Mouse (Mus musculus) intestine, embryonic 15.5 days (tissue): ENCODE measurements at regions not wholly inside any gene's neighbourhood (a gene's known extent, or its start where the extent isn't known, plus 50 kb on each side); places are given as distances from the start of the nearest gene placed in this dataset.

ENCODE experiments used
- ATAC-seq: fragments of 200-750 bp; cut with Nextera tagmentation; 2 replicates; pipeline ENCODE4 v1.8.0; 2017; ENCODE audit warnings: moderate TSS enrichment, moderate library complexity
- H3K27ac ChIP-seq: fragments of 300-500 bp; sonication (generic); 2 replicates; pipeline ENCODE4 v1.5.1; 2015; ENCODE audit warnings: mild to moderate bottlenecking, inconsistent platforms
- H3K27me3 ChIP-seq: fragments of 300-500 bp; sonication (generic); replicated peaks from 2 replicates; pipeline ENCODE4 v1.6.1; 2015; ENCODE audit warnings: inconsistent platforms
- H3K36me3 ChIP-seq: fragments of 300-500 bp; sonication (generic); 2 replicates; pipeline ENCODE4 v1.6.1; 2015; ENCODE audit warnings: inconsistent platforms
- H3K4me1 ChIP-seq: fragments of 300-500 bp; sonication (generic); replicated peaks from 2 replicates; pipeline ENCODE4 v1.6.1; 2015; ENCODE audit warnings: inconsistent platforms
- H3K4me2 ChIP-seq: fragments of 300-500 bp; sonication (generic); replicated peaks from 2 replicates; pipeline ENCODE4 v1.6.1; 2015; ENCODE audit warnings: mild to moderate bottlenecking, inconsistent platforms
- H3K4me3 ChIP-seq: fragments of 300-500 bp; sonication (generic); replicated peaks from 2 replicates; pipeline ENCODE4 v1.5.1; 2015; ENCODE audit warnings: inconsistent platforms
- H3K9ac ChIP-seq: fragments of 300-500 bp; sonication (generic); 2 replicates; pipeline ENCODE4 v1.6.1; 2015; ENCODE audit warnings: inconsistent platforms
- H3K9me3 ChIP-seq: fragments of 300-500 bp; sonication (generic); 2 replicates; pipeline ENCODE4 v1.6.1; 2016; ENCODE audit warnings: inconsistent platforms
- whole genome bisulfite sequencing: fragments of 180-500 bp; shearing (Covaris S2); methylation state at CpG from one replicate; pipeline ENCODE4 v1.1.7; 2015; 5-methylcytosine and 5-hydroxymethylcytosine counted together

DNA sequence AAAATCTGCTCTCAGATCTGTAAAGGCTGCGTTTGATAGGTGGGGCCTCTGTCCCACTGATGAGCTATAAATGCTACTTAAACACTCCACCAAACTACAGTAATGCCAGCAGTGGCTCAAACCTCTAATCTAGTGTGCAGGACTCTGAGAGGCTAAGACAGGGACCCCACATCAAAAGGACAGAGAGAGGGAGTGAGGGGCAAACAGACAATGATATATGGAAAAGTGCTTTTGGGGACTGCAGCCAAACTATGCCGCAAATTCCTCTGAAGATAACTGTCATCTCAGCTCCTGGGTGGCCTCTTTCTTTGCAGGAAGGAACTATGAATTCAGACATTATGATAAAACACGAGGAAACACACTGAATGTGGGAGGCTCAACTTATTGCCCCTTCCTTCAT, 138.9 kb upstream of the Ddit4l start:
- ATAC-seq, result no peak
- Histone ChIP-seq H3K36me3 (no peaks in the 10 kb centered on the region), H3K27me3 (no peaks in the 10 kb centered on the region), H3K4me1 (0 out of 2 replicates have a peak, but pooled peaks cover 4% of the 10 kb centered on the region), H3K4me3 (no peak overlapping the region), H3K9me3 (no peaks in the 10 kb centered on the region), H3K27ac (no peak overlapping the region), H3K9ac (no peak overlapping the region), H3K4me2 (no peak overlapping the region)
- WGBS, result 25% methylated on average over 3 of the region's 3 CpGs

DNA sequence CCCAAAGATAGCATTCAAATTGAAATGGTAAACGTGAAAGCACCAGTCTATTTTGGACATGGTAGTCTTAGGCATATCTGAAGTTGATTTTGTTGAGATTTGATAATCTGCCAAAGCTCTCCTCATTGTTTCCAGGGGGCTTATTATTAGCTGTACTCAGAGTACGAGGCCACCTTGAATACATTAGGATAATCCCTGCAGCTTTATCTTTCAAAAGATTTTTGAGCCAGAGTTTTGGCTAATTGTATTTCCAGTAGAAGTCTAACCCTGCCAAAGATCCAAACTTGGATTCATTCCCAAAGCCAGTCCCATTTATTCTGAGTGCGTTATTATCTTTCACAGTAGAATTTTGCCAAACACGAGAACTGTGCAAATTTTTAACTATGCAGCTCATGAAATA, 138.4 kb upstream of the Ddit4l start:
- no peaks in the 10 kb centered on the region for H3K36me3 ChIP-seq
- H3K9ac ChIP-seq, result no peak overlapping the region
- 45% methylated on average over 4 of the region's 4 CpGs for WGBS
- no peak overlapping the region for H3K27ac ChIP-seq
- no peak for ATAC-seq
- no peaks in the 10 kb centered on the region for H3K27me3 ChIP-seq
- H3K4me1 ChIP-seq, result 0 out of 2 replicates have a peak, but pooled peaks cover 4% of the 10 kb centered on the region
- H3K4me3 ChIP-seq, result no peak overlapping the region
- H3K9me3 ChIP-seq, result no peaks in the 10 kb centered on the region
- H3K4me2 ChIP-seq, result no peak overlapping the region

DNA sequence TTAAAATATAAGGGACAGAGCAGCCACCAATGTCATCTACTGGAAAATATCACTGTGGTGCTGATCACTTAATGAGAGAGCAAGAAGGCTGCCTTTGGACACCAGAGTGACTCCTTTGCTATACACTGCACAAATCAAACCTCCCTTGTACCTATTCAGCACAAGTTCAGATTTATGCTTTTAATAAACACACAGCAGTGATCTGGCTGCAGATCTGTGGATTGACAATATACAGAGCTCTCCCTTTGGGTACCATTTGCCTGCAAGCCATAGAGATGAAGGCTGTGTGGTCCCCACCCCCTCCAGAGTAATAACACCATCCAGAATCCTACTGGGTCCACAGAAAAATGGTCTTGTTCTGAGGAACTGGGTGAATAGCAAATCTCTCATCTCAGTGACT, 131.8 kb upstream of the Ddit4l start:
- H3K4me1 ChIP-seq, result no peaks in the 10 kb centered on the region
- no peak overlapping the region for H3K4me3 ChIP-seq
- no peak overlapping the region for H3K9ac ChIP-seq
- no peaks in the 10 kb centered on the region for H3K9me3 ChIP-seq
- no peak overlapping the region for H3K27ac ChIP-seq
- no peak overlapping the region for H3K4me2 ChIP-seq
- no peaks in the 10 kb centered on the region for H3K36me3 ChIP-seq
- no peaks in the 10 kb centered on the region for H3K27me3 ChIP-seq
- ATAC-seq, result no peak

DNA sequence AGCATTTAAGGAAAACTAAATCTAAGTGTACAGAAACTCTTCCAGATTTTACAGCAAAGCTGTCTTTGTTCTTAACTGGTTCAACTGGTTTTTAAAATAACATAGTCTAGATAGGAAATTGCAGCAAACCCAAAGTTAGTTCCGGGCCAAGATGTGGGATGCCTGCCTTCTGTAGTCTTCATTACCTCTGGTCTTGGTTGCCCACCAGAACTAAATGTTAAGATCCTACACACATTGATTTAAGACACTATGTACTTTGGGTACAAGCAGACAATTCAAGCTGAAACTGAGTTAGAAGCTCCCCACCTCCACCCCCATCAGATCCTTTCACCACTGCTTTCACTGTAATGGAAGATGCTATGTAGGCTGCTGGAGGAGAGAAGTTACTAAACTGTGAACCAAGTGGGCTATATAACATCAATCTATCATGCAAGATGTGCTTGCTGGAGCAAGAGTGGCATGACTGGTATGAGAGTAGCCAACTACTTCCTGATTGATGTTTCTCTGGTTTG, 129.8 kb upstream of the Ddit4l start:
- Histone ChIP-seq H3K36me3 (no peaks in the 10 kb centered on the region), H3K27me3 (no peaks in the 10 kb centered on the region), H3K9ac (no peak overlapping the region), H3K4me3 (no peak overlapping the region), H3K9me3 (no peaks in the 10 kb centered on the region), H3K4me1 (no peaks in the 10 kb centered on the region), H3K4me2 (no peak overlapping the region), H3K27ac (no peak overlapping the region)
- ATAC-seq, result no peak
- 73% methylated on average over 1 of the region's 1 CpGs for WGBS

DNA sequence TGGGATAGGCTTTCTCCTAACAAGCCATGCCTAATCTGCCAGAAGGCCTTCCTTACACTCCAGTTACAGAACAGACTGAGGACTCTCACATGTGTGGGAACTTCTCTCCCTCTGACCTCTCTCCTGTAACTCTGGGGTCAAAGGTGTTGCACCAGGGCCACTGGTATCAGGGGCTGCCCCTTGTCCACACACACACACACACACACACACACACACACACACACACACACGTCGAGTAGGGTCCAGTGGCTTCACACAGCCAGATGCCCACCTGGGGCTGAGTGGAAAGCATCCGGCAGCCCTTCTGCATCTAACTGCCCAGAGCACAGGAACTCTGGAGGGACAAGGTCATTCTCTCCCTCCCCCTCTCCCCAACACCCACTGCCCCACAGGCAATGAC, 123.1 kb upstream of the Ddit4l start:
- Histone ChIP-seq H3K4me2 (no peak overlapping the region), H3K27ac (no peak overlapping the region), H3K4me1 (no peaks in the 10 kb centered on the region), H3K27me3 (no peaks in the 10 kb centered on the region), H3K9me3 (no peaks in the 10 kb centered on the region), H3K9ac (no peak overlapping the region), H3K36me3 (no peaks in the 10 kb centered on the region), H3K4me3 (no peak overlapping the region)
- 76% methylated on average over 3 of the region's 3 CpGs for WGBS
- no peak for ATAC-seq

DNA sequence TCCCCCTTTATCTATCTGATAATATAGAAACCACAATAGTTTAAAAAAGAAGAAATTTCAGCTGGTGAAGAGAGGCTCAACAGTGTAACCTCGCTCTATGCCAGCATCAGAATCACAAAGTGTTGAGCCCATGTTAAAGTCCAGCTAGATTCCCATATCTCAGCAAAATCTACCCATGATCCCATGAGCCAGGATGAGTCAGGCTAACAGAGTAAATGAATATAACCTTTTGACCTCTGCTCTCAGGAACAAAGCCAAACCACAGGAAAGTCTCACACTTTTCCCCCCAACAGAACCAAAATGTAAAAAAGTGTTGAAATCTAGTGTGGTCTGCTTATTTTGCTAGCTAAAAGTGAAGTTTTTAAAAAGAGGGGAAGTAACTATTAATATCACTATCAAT, 110.1 kb upstream of the Ddit4l start:
- Histone ChIP-seq H3K9me3 (no peaks in the 10 kb centered on the region), H3K27ac (no peak overlapping the region), H3K36me3 (no peaks in the 10 kb centered on the region), H3K4me1 (no peaks in the 10 kb centered on the region), H3K9ac (no peak overlapping the region), H3K27me3 (no peaks in the 10 kb centered on the region), H3K4me3 (no peak overlapping the region), H3K4me2 (no peak overlapping the region)
- WGBS, result 76% methylated on average over 1 of the region's 1 CpGs
- ATAC-seq, result no peak

DNA sequence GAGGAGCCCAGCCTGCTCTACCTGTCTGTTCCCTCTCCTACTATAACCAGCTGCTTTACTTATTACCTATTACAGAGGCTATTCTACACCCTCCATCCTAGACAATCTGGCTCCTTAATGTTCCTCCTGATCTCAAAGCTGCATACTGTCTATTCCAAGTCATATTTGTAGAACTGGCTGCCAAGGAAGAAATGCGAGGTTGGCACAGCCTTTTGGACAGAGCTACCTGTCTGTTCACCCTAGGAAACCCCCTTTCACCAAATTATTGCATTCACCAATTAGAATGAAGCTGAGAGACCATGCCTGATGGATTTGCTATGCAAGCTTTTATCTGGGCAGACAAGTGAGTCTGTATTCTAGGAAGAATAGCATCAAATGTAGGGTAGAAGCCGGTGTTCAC, 109.0 kb upstream of the Ddit4l start:
- 90% methylated on average over 2 of the region's 2 CpGs for WGBS
- Histone ChIP-seq H3K4me1 (no peaks in the 10 kb centered on the region), H3K27ac (no peak overlapping the region), H3K4me2 (no peak overlapping the region), H3K4me3 (no peak overlapping the region), H3K9me3 (no peaks in the 10 kb centered on the region), H3K27me3 (no peaks in the 10 kb centered on the region), H3K36me3 (no peaks in the 10 kb centered on the region), H3K9ac (no peak overlapping the region)
- no peak for ATAC-seq

DNA sequence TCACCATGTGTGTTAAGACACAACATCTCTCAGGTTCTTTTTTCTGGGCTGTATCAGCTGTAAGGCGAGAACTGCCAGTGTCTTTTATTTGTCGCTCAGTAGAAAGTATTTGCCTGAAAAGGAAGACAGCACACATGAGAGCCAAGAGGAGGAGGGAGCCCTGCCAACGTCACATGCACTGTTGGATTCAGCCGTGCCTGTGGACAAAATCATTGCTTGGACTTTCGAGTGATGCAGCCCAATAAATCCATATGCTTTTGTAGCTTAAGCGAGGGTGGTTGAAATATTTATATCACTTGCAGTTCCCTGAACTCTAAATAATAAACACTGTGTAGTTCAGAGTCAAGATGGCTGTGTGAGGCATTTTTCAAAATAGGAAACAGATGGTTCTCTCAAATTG, 108.4 kb upstream of the Ddit4l start:
- Histone ChIP-seq H3K9ac (no peak overlapping the region), H3K4me2 (no peak overlapping the region), H3K9me3 (no peaks in the 10 kb centered on the region), H3K4me3 (no peak overlapping the region), H3K27me3 (no peaks in the 10 kb centered on the region), H3K27ac (no peak overlapping the region), H3K36me3 (no peaks in the 10 kb centered on the region), H3K4me1 (no peaks in the 10 kb centered on the region)
- ATAC-seq, result no peak; the same call in 1 of the 2 replicates
- 47% methylated on average over 6 of the region's 6 CpGs for WGBS

DNA sequence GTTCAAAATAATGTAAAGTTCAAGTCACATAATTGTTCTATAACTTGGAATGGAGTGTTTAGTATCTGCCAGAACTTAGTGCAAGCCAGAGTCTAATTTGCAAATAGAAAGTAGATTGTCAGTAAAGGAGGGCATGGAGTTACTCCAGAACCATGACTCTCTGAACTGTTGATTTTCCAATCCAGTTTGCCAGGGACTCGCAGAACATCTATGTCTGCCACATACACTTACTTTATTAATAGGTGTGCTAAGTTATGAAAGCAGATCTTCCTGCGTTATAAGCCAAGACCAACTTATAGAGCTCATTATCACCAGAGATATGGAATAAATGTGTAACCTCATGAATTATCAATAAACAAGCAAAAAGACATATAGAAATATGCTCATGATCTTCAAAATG, 107.2 kb upstream of the Ddit4l start:
- H3K9me3 ChIP-seq, result no peaks in the 10 kb centered on the region
- H3K36me3 ChIP-seq, result no peaks in the 10 kb centered on the region
- H3K27me3 ChIP-seq, result no peaks in the 10 kb centered on the region
- 88% methylated on average over 2 of the region's 2 CpGs for WGBS
- no peak overlapping the region for H3K4me2 ChIP-seq
- no peak for ATAC-seq
- H3K4me1 ChIP-seq, result no peaks in the 10 kb centered on the region
- no peak overlapping the region for H3K27ac ChIP-seq
- no peak overlapping the region for H3K4me3 ChIP-seq
- H3K9ac ChIP-seq, result no peak overlapping the region

DNA sequence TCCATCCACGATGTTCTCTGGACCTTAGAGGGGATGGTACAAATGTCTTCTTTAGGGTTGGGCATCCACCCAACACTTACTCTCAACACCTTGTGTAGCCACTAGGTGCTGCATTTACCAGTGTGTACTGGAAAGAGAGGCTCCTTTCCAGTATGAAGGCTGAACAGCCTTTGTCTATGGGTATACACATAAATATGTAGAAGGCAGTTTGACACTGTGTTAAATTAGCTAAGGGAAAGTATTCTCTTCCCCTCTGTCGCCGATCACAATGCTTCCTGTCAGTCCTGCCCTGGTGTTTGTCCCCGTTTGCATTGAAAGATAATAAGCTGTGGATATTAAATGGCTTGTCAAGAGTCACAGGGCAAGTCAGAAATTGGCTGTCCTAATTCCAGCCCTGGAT, 104.0 kb upstream of the Ddit4l start:
- Histone ChIP-seq H3K27ac (no peak overlapping the region), H3K4me3 (no peak overlapping the region), H3K9me3 (no peaks in the 10 kb centered on the region), H3K9ac (no peak overlapping the region), H3K36me3 (no peaks in the 10 kb centered on the region), H3K27me3 (no peaks in the 10 kb centered on the region), H3K4me1 (no peaks in the 10 kb centered on the region), H3K4me2 (no peak overlapping the region)
- 38% methylated on average over 4 of the region's 4 CpGs for WGBS
- ATAC-seq, result no peak

DNA sequence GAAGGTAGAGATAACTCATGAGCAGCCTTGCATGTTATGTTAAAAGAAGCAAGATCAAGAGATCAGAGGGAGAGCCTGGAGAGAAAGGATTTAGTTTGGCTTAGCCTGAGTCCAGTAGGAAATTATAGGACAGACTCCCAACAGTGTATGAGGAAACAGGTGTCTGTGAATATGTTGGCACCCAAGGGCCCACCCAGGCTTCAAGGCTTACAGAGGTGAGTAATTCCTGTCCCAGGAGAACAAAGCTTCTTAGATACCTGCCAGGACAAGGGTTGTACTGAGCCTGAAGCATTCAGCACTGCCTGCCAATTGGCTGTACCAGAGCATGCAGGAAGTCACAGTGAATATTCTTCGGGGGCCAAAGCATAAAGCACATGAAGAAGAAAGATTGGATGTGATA, 101.2 kb upstream of the Ddit4l start:
- Histone ChIP-seq H3K9me3 (no peaks in the 10 kb centered on the region), H3K36me3 (no peaks in the 10 kb centered on the region), H3K9ac (no peak overlapping the region), H3K4me2 (no peak overlapping the region), H3K4me3 (no peak overlapping the region), H3K4me1 (no peaks in the 10 kb centered on the region), H3K27me3 (no peaks in the 10 kb centered on the region), H3K27ac (no peak overlapping the region)
- 74% methylated on average over 1 of the region's 1 CpGs for WGBS
- ATAC-seq, result no peak

DNA sequence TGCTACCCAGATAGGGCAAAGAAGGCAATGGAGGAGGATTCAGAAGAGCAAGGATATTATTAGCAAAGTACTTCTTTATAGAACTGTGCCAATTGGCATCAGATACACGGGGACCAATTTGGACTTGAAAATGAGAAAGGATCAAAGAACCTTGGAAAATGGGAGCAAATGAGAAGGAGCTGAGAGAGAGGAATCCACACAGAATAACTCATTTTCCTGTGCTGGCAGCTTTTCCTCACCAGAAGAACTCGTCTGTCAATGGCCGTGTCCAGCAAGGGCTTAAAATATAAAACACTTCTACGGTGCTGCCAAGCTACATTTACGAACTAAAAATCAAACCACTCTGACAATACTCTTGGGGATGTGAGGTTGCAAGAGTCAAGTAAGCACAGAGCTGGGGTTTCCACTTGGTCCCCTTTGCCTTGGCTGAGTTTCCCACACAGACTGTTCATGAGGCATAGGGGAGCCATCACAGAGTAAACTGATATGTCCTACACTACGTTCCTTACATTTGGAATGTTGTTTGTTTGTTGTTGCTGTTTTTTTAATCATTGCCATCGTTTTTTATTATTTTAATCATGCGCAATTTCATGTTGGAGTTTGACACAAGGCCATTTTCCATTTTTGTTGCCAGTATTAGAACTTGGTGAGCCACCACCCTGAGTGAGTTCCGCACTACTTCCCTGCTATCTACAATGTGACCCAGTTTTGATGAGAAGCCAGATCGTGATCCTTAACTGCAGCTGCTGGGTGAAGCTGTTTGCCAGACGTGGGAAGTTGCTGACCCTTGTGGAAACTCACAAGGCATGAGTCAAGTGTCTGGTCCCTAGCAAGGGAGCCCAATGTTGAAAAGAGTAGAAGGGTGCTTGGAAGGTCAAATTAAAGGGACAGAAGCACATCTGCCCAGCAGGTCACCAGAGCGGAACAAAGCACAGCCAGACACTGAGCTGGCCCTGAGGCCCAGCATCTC, 95.5 kb upstream of the Ddit4l start:
- Histone ChIP-seq H3K9me3 (no peaks in the 10 kb centered on the region), H3K27me3 (no peaks in the 10 kb centered on the region), H3K4me2 (no peak overlapping the region), H3K4me1 (no peaks in the 10 kb centered on the region), H3K9ac (no peak overlapping the region), H3K4me3 (no peak overlapping the region), H3K27ac (no peak overlapping the region), H3K36me3 (no peaks in the 10 kb centered on the region)
- WGBS, result 79% methylated on average over 12 of the region's 12 CpGs
- ATAC-seq, result no peak

DNA sequence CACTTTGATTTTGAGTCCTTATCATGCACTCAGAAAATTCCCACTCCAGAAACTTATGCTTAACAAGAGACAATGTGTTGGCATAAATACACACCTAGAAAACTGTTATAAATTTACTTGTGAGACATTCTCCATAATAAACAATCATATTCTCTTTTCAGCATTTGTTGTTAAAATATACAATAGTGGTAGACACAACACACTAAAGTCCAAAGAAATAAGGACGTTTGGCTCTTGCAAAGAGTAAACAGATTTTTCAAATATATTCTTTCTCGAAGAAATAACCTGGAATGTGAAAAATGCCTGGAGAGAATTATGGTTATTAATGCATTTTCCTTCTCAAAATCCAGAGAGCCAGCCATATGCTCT, 91.8 kb upstream of the Ddit4l start:
- Histone ChIP-seq H3K4me1 (no peaks in the 10 kb centered on the region), H3K9ac (no peak overlapping the region), H3K9me3 (no peaks in the 10 kb centered on the region), H3K27me3 (no peaks in the 10 kb centered on the region), H3K27ac (no peak overlapping the region), H3K4me2 (no peak overlapping the region), H3K36me3 (no peaks in the 10 kb centered on the region), H3K4me3 (no peak overlapping the region)
- WGBS, result 47% methylated on average over 2 of the region's 2 CpGs
- ATAC-seq, result no peak
